Mouse (Mus musculus) layer of hippocampus, adult 6 months (tissue): ENCODE data around the gene Lyplal1. TPM values are rescaled to one million over a fixed set of nuclear protein-coding genes. Genes with fewer than 3 reads are reported as not detected.

ENCODE experiments used
- long read RNA-seq, 2 experiments: library from polyadenylated mRNA; unstranded; transcript quantifications; one replicate each; pipeline ENCODE4 v2.0.0; 2019 to 2020
- polyA plus RNA-seq: library from polyadenylated mRNA; unstranded; fragments of <200 nt; fragmentation: Nextera tagmentation; gene quantifications from 2 replicates; pipeline ENCODE4 v1.2.3, GENCODE M21; 2021

Gene Lyplal1
- polyA plus RNA-seq = 10.5 and 13.6 TPM in 2 replicates
- long read RNA-seq, experiment 1, transcript Lyplal1-201 (5 exons, 1,578 nt) = major isoform, 8 of 17 reads
- long read RNA-seq, experiment 1, partial matches to known transcripts = 0 of 17 reads
- long read RNA-seq, experiment 1, other reads (novel, unspliced or antisense) = 7 of 17 reads
- long read RNA-seq, experiment 2, transcript Lyplal1-201 (5 exons, 1,578 nt) = major isoform, 11 of 23 reads
- long read RNA-seq, experiment 2, partial matches to known transcripts = 0 of 23 reads
- long read RNA-seq, experiment 2, other reads (novel, unspliced or antisense) = 9 of 23 reads

DNA sequence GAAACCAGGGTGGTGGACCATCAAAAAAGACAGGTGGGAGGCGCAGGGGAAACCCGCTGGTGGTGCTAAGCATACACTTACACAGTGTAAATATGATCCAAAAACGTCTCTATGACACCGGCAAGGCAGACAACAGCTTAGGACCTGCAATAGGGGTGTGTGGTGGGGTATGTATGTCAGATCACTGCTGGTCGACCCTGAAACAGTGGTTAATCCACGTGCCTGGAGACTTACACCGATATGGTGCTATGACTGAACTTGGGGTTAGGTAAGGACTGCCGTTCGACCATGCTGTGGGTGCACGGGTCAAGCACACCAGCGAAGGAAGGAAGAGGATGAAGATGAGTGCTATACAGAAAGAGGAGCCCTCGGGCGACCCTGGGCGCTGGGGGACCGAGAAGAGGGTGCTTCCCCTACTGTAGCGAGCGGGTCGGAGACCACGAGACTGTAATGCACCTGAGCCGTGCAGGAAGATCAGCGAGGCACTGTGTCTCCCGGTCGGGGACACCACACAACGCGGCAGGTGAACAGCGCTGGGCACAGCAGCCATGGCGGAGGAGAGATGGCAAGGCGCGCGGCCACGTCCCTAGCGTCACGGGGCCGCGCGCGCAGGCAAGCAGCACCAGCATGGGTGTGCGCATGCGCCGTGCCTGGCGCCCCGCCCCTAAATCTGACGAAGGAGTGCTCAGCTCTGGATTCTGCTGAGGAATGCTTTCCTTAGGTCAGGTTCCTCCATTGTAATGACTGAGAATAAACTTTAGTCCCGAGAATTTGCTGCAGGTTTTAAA, at the start of gene Lyplal1:
TSS of gene Lyplal1 (minus strand) at position 610 of the 788 bp plus-strand sequence.

